Mouse (Mus musculus) lung, postnatal 0 days (tissue): ENCODE data around the gene Gcn1l1. TPM values are rescaled to one million over a fixed set of nuclear protein-coding genes. Genes with fewer than 3 reads are reported as not detected.

Experiments used
- ATAC-seq: fragments of 200-750 bp; cut with Nextera tagmentation; 2 replicates; pipeline ENCODE4 v1.8.0; 2017; ENCODE audit warnings: moderate library complexity
- DNase-seq: peaks from one replicate; pipeline ENCODE4 v3.0.0-alpha.2; 2016; ENCODE audit warnings: low spot score
- H3K27ac ChIP-seq: fragments of 300-500 bp; sonication (generic); 2 replicates; pipeline ENCODE4 v1.5.1; 2014; ENCODE audit warnings: antibody characterized with exemption, mild to moderate bottlenecking, low read length, mixed read lengths
- H3K27me3 ChIP-seq: fragments of 300-500 bp; sonication (generic); replicated peaks from 2 replicates; pipeline ENCODE4 v1.6.1; 2014; ENCODE audit warnings: low read length, mixed read lengths; ENCODE audit not compliant: insufficient read depth
- H3K36me3 ChIP-seq: fragments of 300-500 bp; sonication (generic); 2 replicates; pipeline ENCODE4 v1.6.1; 2014; ENCODE audit warnings: low read length, mixed read lengths; ENCODE audit not compliant: insufficient read depth
- H3K4me1 ChIP-seq: fragments of 300-500 bp; sonication (generic); 2 replicates; pipeline ENCODE4 v1.6.1; 2014; ENCODE audit warnings: antibody characterized with exemption, low read depth, low read length, mixed read lengths; ENCODE audit not compliant: insufficient read depth
- H3K4me2 ChIP-seq: fragments of 300-500 bp; sonication (generic); replicated peaks from 2 replicates; pipeline ENCODE4 v1.6.1; 2014; ENCODE audit warnings: low read depth, mild to moderate bottlenecking, low read length, moderate library complexity, mixed read lengths
- H3K4me3 ChIP-seq: fragments of 300-500 bp; sonication (generic); 2 replicates; pipeline ENCODE4 v1.5.1; 2014; ENCODE audit warnings: low read depth, low read length
- H3K9ac ChIP-seq: fragments of 300-500 bp; sonication (generic); replicated peaks from 2 replicates; pipeline ENCODE4 v1.6.1; 2014; ENCODE audit warnings: low read depth, mild to moderate bottlenecking
- H3K9me3 ChIP-seq: fragments of 300-500 bp; sonication (generic); 2 replicates; pipeline ENCODE4 v1.6.1; 2016; ENCODE audit warnings: low read length, mixed read lengths
- CTCF ChIP-seq: IDR thresholded peaks from 2 replicates; pipeline ENCODE4 v1.5.1; 2016; ENCODE audit warnings: antibody characterized with exemption, mild to moderate bottlenecking
- EP300 ChIP-seq: IDR thresholded peaks from 2 replicates; pipeline ENCODE4 v1.6.1; 2016; ENCODE audit warnings: antibody characterized with exemption, mild to moderate bottlenecking, control low read depth
- WGBS: fragments of 180-500 bp; shearing (Covaris S2); extraction: QIAGEN DNeasy Blood & Tissue Kit; methylation state at CpG from one replicate; pipeline ENCODE4 v1.1.7; 2014; 5-methylcytosine and 5-hydroxymethylcytosine counted together
- polyA plus RNA-seq: library from polyadenylated mRNA; unstranded; fragments of >200 nt; fragmentation: Nextera tagmentation; extraction: Ambion mirVana; gene quantifications from 2 replicates; pipeline ENCODE4 v1.2.1, GENCODE M21; 2015

Gene Gcn1l1
- polyA plus RNA-seq, 1 experiment from 2014 or later: 13.1 TPM

DNA sequence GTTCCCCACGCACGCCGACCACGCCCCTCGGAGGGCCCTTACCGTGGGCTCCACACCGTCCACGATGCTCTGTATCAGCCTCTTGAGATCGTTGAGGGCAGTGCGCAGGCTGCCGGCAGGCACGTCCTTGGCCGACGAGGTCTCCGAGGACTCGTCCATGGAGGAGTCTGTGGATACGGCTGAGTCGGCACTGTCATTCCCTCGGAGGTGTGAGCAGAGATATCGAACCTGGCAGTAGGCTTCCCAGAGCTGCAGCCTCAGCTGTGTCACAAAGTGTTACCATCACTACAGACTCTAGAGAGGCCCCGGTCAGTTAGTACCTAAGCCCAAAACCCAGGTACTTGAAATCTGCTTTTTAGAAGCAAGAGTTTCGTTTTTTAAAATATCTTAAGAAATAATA lies 97.6 kb downstream of the Gcn1l1 start:
- Histone ChIP-seq H3K36me3 (no peaks in the 10 kb centered on the region), H3K4me3 (no peak overlapping the region), H3K9ac (no peak overlapping the region), H3K9me3 (no peaks in the 10 kb centered on the region), H3K4me1 (no peaks in the 10 kb centered on the region), H3K27ac (no peak overlapping the region), H3K27me3 (no peaks in the 10 kb centered on the region), H3K4me2 (no peak overlapping the region)
- ATAC-seq (peak; percentile 69), DNase-seq (peak; percentile 35)
- WGBS: 28% methylated on average over 22 of the region's 22 CpGs
- TF ChIP-seq CTCF (no peak), EP300 (no peak)

DNA sequence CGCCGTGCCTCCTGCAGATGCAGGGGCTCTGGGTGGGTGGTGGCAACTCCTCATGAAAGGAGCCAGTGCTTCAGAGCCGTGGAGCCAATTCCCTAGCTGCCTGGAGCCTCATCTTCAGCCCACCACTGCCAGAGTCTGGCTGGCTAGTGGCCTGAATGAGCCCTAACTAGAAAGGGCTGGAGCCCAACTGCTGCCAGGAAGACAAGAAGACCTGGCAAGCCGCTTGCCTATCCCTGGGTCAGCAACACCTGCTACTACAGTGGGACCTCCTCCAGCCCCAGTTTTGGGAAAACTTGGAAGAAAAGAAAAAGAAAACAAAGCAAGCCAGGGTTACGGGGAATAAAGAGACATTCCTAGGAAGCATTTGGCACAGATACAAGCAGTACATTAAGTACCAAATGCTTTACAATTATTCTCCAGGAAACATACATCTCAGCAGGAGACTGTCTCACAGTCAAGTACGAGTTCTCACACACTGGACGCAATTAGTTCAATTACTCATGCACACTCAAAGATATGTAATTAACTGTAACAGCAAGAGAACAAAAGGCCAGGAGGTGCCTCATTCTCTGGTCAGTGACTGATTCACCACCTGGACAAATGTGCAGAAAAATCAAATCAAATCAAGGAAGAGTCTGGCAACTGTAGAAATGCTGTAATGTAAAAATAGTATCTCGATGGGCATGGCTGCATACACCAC lies 101.5 kb downstream of the Gcn1l1 start:
- 55% methylated on average over 8 of the region's 8 CpGs for WGBS
- Histone ChIP-seq H3K9me3 (no peaks in the 10 kb centered on the region), H3K9ac (no peak overlapping the region), H3K4me2 (no peak overlapping the region), H3K4me1 (no peaks in the 10 kb centered on the region), H3K4me3 (no peak overlapping the region), H3K27me3 (no peaks in the 10 kb centered on the region), H3K27ac (no peak overlapping the region), H3K36me3 (no peaks in the 10 kb centered on the region)
- DNase-seq: no peak
- ATAC-seq: no peak
- TF ChIP-seq EP300 (no peak), CTCF (no peak)

DNA sequence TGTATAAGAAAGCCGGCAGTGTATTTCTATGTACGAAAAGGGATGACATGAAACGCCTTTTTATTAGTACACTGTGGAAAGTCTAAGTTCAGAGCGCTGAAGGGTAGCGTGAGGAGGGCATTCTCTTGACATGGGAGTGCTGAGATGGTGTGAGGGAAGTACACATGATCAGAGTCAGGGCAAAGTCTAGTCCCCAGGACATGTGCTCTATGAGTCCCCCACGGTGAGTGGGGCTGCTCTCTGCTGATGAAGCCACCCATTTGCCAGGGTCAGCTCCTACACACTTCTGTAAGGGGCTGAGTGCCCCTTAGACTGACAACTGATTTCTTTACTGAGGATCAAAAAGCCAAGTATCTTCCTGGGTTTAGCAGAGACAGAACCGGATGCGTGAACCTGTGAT lies 102.2 kb downstream of the Gcn1l1 start:
- no peaks in the 10 kb centered on the region for H3K9me3 ChIP-seq
- ATAC-seq: no peak

DNA sequence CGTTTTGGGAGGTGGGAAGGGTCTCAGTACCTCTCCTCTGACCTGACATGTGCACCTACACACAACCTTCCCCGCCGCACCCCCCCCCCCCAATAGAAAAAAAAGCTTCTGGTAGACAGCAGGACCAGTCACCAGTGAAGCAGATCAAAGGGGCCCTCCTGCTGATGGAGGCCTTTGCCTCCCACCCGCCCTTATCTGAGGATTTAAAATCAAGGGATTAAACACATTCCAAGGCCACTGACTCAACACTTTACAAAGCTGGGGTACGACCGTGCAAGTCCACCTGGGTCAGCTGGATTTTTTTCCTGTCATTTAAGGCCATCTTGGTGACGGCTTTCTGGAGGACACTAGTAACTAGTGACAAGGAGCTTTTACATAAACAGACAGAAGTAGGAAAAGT lies 102.8 kb downstream of the Gcn1l1 start:
- no peaks in the 10 kb centered on the region for H3K27me3 ChIP-seq
- H3K9me3 ChIP-seq: no peaks in the 10 kb centered on the region
- no peak overlapping the region for H3K9ac ChIP-seq
- H3K27ac ChIP-seq: no peak overlapping the region
- no peak for TF ChIP-seq CTCF
- TF ChIP-seq EP300: no peak
- 25% methylated on average over 7 of the region's 7 CpGs for WGBS
- H3K36me3 ChIP-seq: no peaks in the 10 kb centered on the region
- H3K4me2 ChIP-seq: no peak overlapping the region
- H3K4me3 ChIP-seq: no peak overlapping the region
- ATAC-seq (no peak), DNase-seq (no peak)
- H3K4me1 ChIP-seq: no peaks in the 10 kb centered on the region

More for the DNA sequence above, 102.2 kb downstream of the Gcn1l1 start:
- no peak overlapping the region for H3K27ac ChIP-seq
- no peaks in the 10 kb centered on the region for H3K36me3 ChIP-seq
- TF ChIP-seq CTCF (no peak), EP300 (no peak)
- H3K9ac ChIP-seq: no peak overlapping the region
- H3K4me2 ChIP-seq: no peak overlapping the region
- DNase-seq: no peak
- 78% methylated on average over 8 of the region's 8 CpGs for WGBS
- H3K27me3 ChIP-seq: no peaks in the 10 kb centered on the region
- no peaks in the 10 kb centered on the region for H3K4me1 ChIP-seq
- H3K4me3 ChIP-seq: no peak overlapping the region

DNA sequence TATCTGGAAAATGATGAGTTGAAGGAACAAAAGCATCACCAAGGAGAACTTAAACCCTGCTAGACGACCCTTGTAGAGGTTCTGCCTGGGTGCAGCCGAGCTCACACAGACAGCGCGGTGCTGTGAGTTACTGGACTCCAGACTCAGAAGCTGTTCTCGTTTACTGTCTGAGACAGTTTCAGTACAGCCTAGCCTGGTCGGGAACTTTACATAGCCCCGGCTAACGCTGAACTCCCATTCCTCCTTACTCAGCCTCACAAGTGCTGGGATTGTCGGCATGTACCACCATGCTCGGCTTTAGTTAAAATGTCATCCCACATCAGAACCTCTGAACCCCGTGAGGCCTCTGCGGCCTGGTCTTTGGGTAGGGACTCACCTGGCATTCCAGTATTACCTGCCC lies 103.9 kb downstream of the Gcn1l1 start:
- Histone ChIP-seq H3K36me3 (no peaks in the 10 kb centered on the region), H3K4me2 (no peak overlapping the region), H3K9me3 (no peaks in the 10 kb centered on the region), H3K27me3 (no peaks in the 10 kb centered on the region), H3K27ac (no peak overlapping the region), H3K4me3 (no peak overlapping the region), H3K9ac (no peak overlapping the region), H3K4me1 (no peaks in the 10 kb centered on the region)
- ATAC-seq (no peak), DNase-seq (no peak)
- TF ChIP-seq CTCF: no peak
- TF ChIP-seq EP300: no peak
- 82% methylated on average over 12 of the region's 12 CpGs for WGBS

DNA sequence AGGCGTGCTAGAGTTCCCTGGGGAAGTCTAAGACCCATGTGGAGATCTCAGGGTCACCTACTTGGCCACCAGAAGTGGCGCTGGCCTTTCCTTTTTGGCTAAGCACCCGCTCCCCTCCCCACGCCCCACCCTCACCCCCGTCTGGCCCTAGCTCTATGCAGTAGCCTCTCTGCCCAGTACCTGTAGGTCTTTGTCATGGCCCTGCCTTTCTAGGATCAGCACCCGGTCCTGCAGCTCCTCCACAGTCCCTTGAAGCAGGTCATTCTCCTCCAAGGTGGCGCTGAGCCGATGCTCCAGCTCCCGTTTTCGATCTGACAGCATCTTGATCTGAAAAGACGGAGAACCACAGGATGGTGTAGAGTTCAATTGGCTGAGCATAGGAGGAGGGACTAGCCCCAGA lies 104.9 kb downstream of the Gcn1l1 start:
- H3K9ac ChIP-seq: no peak overlapping the region
- ATAC-seq (no peak), DNase-seq (no peak)
- WGBS: 88% methylated on average over 11 of the region's 11 CpGs
- no peaks in the 10 kb centered on the region for H3K27me3 ChIP-seq
- H3K9me3 ChIP-seq: no peaks in the 10 kb centered on the region
- H3K4me1 ChIP-seq: no peaks in the 10 kb centered on the region
- no peaks in the 10 kb centered on the region for H3K36me3 ChIP-seq
- no peak overlapping the region for H3K4me3 ChIP-seq
- no peak overlapping the region for H3K27ac ChIP-seq
- no peak overlapping the region for H3K4me2 ChIP-seq
- TF ChIP-seq CTCF (no peak), EP300 (no peak)

DNA sequence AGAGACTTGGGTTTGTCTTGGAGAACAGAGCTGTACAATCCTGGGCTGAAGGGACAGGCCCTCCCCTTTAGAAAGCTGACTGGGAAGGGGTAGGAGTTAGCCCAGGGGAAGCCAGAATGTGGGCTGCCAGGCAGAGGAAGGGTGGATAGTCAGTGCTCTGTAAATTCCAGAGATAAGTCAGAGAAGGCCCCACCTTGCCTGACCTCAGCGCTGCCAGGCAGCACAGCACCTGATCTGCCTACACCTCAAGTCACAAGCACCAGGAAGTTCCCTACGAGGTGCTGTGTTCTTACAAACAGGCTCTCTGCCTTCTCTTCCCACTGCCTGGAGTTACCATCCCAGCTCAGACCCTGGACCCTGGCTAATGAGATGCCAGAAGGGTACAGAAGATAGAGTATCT lies 105.4 kb downstream of the Gcn1l1 start:
- no peak for DNase-seq
- Histone ChIP-seq H3K4me3 (no peak overlapping the region), H3K4me2 (no peak overlapping the region), H3K9ac (no peak overlapping the region), H3K9me3 (no peaks in the 10 kb centered on the region), H3K36me3 (no peaks in the 10 kb centered on the region), H3K4me1 (no peaks in the 10 kb centered on the region), H3K27ac (no peak overlapping the region), H3K27me3 (no peaks in the 10 kb centered on the region)
- peak; percentile 28; the same call in 1 of the 2 replicates for ATAC-seq
- 39% methylated on average over 2 of the region's 2 CpGs for WGBS
- TF ChIP-seq CTCF (no peak), EP300 (no peak)
